Mouse (Mus musculus) bone marrow, adult 2 months (tissue): ENCODE measurements around the gene Pop7.

Experiments used
- CTCF ChIP-seq: fragments of 200-500 bp; IDR thresholded peaks from 2 replicates; pipeline ENCODE4 v1.5.1; 2011; ENCODE audit warnings: low read length, control low read depth; ENCODE audit not compliant: control insufficient read depth, insufficient read depth
- POLR2A ChIP-seq: fragments of 200-500 bp; IDR thresholded peaks from 2 replicates; pipeline ENCODE4 v1.6.1; 2011; ENCODE audit warnings: low read depth, mild to moderate bottlenecking, control low read depth, low read length, borderline replicate concordance; ENCODE audit not compliant: control insufficient read depth

DNA sequence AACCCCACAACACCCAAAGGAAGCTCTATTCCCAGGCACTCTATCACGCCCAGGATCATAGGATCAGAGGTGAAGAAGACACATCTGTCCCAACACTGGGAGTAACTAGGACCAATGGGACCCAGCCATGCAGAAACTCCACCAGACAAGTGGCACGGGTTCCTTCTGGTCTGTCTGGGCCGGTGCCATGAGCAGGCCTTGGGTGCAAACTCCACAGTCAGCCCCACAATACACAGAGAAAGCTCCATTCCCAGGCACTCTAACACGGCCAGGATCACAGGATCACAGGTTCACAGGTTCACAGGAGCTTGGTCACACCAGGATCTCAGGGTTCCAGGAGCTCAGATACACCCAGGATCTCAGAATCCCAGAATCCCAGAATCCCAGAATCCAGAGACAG is 43.3 kb upstream of the Pop7 start:
- TF ChIP-seq CTCF (no peak), POLR2A (no peak)
